Mouse (Mus musculus): ENCODE data around the gene Zkscan17.

DNA sequence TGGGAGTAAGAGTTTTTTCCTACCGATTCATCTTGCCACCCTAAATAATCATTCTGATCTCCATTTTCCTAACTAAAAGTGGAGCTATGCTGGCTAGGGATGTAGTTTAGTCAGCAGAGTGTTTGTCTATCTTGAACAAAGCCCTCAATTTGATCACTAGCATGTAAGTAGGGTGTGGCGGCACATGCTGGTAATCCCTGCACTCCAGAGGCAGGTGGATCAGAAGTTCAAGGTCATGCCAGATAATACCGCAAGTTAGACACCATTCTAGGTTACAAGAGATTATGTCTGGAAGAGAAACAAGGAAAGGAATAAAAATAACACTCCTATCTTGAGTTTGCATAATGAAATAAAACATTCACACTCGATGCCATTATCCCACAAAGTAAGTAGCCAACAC lies 35.8 kb upstream of the Zkscan17 start:
- no peak for TF ChIP-seq CTCF (IDR thresholded peaks at IDR 0.05; ENCODE audit: low read depth, low read length)
- TF ChIP-seq EP300 (IDR thresholded peaks at IDR 0.05; ENCODE audit: insufficient read depth, low read depth, low read length): no peak
- no peak for TF ChIP-seq POLR2A (IDR thresholded peaks at IDR 0.05; ENCODE audit: insufficient read depth, low read length)

All from ES-Bruce4 (cell line).